Mouse (Mus musculus) heart, postnatal 0 days (tissue): ENCODE results near the gene Dhcr24.

ENCODE experiments used
- CTCF ChIP-seq: IDR thresholded peaks from 2 replicates; pipeline ENCODE4 v1.5.1; 2016; ENCODE audit warnings: antibody characterized with exemption, control low read depth, low read depth
- EP300 ChIP-seq: IDR thresholded peaks from 2 replicates; pipeline ENCODE4 v1.6.1; 2016; ENCODE audit warnings: antibody characterized with exemption, low read depth

- no peak for TF ChIP-seq CTCF
- TF ChIP-seq EP300 = no peak
Observed at GRCm38 (mm10) chr4:106615637-106616036, 54.8 kb downstream of the Dhcr24 start.
